Mouse (Mus musculus) cerebellum, adult 2 months (tissue): ENCODE results near the gene Cd70. TPM values are rescaled to one million over a fixed set of nuclear protein-coding genes. Genes with fewer than 3 reads are reported as not detected.
"Not testable (repeated sequence)": the region's sequence is repeated elsewhere in the genome, so short reads cannot be mapped to it uniquely, and the experiment has no call there.

Experiments
- DNase-seq, 2 experiments: peaks; one replicate each; pipeline ENCODE4 v3.0.0; 2021
- H3K27ac ChIP-seq: fragments of 200-500 bp; 2 replicates; pipeline ENCODE4 v1.5.1; 2012; ENCODE audit warnings: low read length, control low read depth, inconsistent platforms; ENCODE audit not compliant: insufficient read depth
- H3K27me3 ChIP-seq: fragments of 200-500 bp; 2 replicates; pipeline ENCODE4 v1.6.1; 2012; ENCODE audit warnings: inconsistent platforms, mild to moderate bottlenecking, low read length, moderate library complexity; ENCODE audit not compliant: control insufficient read depth, insufficient read depth
- H3K4me1 ChIP-seq: fragments of 200-500 bp; 2 replicates; pipeline ENCODE4 v1.6.1; 2011; ENCODE audit warnings: low read length; ENCODE audit not compliant: control insufficient read depth, insufficient read depth
- H3K4me3 ChIP-seq: fragments of 200-500 bp; replicated peaks from 2 replicates; pipeline ENCODE3; 2011; ENCODE audit warnings: mild to moderate bottlenecking, low read depth, low read length, control low read depth; ENCODE audit not compliant: insufficient read depth
- CTCF ChIP-seq: fragments of 200-500 bp; IDR thresholded peaks from 2 replicates; pipeline ENCODE4 v1.5.1; 2011; ENCODE audit warnings: low read depth, mild to moderate bottlenecking, control low read depth, low read length, moderate library complexity, borderline replicate concordance; ENCODE audit not compliant: insufficient read depth
- POLR2A ChIP-seq: fragments of 200-500 bp; IDR thresholded peaks from 2 replicates; pipeline ENCODE4 v1.6.1; 2011; ENCODE audit warnings: low read length, control low read depth, borderline replicate concordance; ENCODE audit not compliant: insufficient read depth
- WGBS: fragments of 180-500 bp; shearing (Covaris S2); methylation state at CpG from one replicate; pipeline ENCODE4 v1.1.7; 2018; 5-methylcytosine and 5-hydroxymethylcytosine counted together
- polyA plus RNA-seq: library from polyadenylated mRNA; depleted of rRNA; stranded (reverse); fragments of >200 nt; gene quantifications from 2 replicates; pipeline ENCODE4 v1.2.3, GENCODE M21; 2012

Gene Cd70
- polyA plus RNA-seq, 1 experiment: 12.5 TPM

DNA sequence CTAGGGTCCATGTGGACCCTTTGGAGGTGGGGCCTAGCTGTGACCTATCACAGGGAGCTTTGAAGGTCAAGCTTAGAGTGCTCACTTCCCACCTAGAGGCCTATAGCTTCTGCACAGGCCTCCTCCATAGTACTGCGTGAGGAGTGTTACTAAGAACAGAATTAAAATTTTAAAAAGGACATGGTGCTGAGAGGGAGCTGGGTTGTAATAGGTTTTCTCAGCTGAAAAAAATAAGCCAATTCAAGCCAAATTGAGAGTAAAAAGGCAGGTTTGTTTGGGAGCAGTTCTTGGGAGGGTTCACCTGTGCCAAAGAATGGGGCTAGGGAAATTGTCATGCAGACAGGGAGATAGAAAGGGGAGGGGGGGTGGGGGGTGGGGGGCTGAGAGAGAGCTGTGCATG, 4.5 kb downstream of the Cd70 start:
- H3K4me1 ChIP-seq: no peaks in the 10 kb centered on the region
- WGBS: 90% methylated on average over 1 of the region's 1 CpGs
- no peak overlapping the region for H3K27ac ChIP-seq
- no peak for DNase-seq
- TF ChIP-seq POLR2A (no peak), CTCF (no peak)
- H3K27me3 ChIP-seq: no peaks in the 10 kb centered on the region
- no peak overlapping the region for H3K4me3 ChIP-seq

DNA sequence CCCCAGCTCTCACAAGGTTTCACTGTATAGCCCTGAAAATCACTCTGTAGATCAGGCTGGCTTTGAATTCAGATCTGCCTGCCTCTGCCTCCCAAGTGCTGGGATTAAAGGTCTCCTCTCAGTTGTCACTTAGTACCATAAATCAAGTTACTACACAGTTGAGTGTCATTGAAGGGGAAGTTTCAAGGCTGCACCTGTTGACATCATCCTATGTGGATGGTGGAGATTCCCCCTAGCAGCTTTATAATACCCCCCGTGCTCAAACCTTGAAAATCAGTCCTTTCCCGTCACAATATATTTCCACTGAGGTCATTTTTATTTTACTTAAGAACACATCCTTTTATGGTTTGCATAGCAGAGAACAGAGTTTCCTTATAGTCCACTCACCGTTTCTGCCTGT, 5.9 kb downstream of the Cd70 start:
- no peak for DNase-seq
- 86% methylated on average over 3 of the region's 3 CpGs for WGBS
- TF ChIP-seq CTCF (no peak), POLR2A (no peak)
- H3K27ac ChIP-seq: no peak overlapping the region
- no peaks in the 10 kb centered on the region for H3K4me1 ChIP-seq
- H3K27me3 ChIP-seq: no peaks in the 10 kb centered on the region
- no peak overlapping the region for H3K4me3 ChIP-seq

DNA sequence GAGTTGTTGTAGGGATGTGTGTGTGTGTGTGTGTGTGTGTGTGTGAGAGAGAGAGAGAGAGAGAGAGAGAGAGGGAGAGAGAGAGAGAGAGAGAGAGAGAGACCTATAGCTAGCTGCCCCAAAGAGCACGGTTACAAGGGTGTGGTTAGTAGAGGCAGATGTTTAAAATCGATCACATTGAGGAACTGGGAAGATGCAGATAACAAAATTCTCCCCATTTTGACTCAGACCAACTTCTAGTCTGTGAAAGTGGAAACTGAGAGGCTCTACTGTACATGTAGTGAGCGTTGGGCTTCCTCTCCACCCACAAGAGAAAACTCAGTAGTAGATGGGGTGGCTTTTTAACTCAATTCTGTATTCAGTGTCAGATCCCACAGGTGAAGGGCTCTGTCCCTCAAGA, 9.9 kb downstream of the Cd70 start:
- Histone ChIP-seq H3K4me3 (no peak overlapping the region), H3K4me1 (no peaks in the 10 kb centered on the region), H3K27ac (no peak overlapping the region), H3K27me3 (no peaks in the 10 kb centered on the region)
- TF ChIP-seq POLR2A (no peak), CTCF (no peak)
- 93% methylated on average over 3 of the region's 3 CpGs for WGBS
- DNase-seq: no peak

DNA sequence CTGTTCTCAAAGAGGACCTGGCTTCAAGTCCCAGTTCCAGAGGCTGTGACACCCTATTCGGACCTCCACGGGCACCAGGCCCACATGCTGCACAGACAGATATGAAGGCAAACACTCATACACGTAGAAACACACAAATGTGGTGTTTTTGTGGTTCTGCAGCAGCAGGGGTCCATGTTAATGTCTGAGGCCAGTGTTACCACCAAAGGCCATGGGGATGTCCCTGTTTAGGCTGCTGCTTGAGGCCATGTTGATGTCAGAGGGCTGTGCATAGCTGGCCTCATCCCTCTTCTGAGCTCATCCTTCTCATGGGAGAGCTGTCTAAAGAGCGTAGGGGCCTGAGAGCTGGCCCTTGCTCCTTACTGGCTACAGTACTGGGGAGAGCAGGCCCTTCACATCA, 10.9 kb downstream of the Cd70 start:
- Histone ChIP-seq H3K4me3 (no peak overlapping the region), H3K4me1 (no peaks in the 10 kb centered on the region), H3K27me3 (no peaks in the 10 kb centered on the region), H3K27ac (no peak overlapping the region)
- no peak for TF ChIP-seq CTCF
- TF ChIP-seq POLR2A: no peak
- WGBS: 88% methylated on average over 4 of the region's 4 CpGs
- DNase-seq: no peak

DNA sequence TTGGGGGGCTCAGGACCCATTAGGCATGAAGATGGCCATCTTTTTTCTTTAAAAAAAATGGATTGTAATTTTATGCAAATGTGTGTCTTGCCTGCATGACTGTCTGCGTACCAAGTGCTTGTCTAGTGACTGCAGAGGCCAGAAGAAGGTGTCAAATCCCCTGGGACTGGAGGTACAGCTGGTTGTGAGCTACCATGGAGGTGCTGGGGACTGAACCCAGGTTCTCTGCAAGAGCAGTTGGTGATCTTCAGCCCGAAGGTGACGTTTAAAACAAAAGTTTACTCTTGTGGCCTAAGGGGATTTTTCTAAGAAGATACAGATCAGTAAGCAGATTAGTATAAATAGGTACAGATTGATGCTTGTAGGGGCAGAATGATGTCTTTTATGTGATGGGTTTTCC, 13.9 kb downstream of the Cd70 start:
- Histone ChIP-seq H3K4me1 (no peaks in the 10 kb centered on the region), H3K27ac (no peak overlapping the region), H3K4me3 (no peak overlapping the region), H3K27me3 (no peaks in the 10 kb centered on the region)
- TF ChIP-seq POLR2A (no peak), CTCF (no peak)
- no peak for DNase-seq
- WGBS: 83% methylated on average over 3 of the region's 3 CpGs

DNA sequence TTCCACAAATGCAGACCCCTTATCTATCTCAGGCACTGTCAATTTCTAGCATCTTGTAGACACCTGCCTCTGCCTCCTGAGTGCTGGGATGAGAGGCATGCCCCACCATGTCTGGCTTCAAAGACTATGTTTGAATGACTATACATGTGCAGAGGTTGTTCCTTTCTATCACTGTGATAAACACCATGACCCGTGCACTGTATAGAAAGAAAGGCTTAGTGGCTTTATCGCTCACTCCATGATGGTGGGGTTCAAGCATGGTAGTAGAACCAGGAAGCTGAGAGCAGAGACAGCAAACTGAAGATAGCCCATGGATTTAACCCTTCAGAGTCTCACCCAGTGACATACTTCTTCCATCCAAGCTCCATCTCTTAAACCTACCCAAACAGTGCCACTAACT, 14.9 kb downstream of the Cd70 start:
- TF ChIP-seq CTCF: no peak
- TF ChIP-seq POLR2A: no peak
- no peak for DNase-seq
- H3K4me1 ChIP-seq: no peaks in the 10 kb centered on the region
- no peak overlapping the region for H3K4me3 ChIP-seq
- H3K27me3 ChIP-seq: no peaks in the 10 kb centered on the region
- H3K27ac ChIP-seq: no peak overlapping the region
- 88% methylated on average over 2 of the region's 2 CpGs for WGBS

DNA sequence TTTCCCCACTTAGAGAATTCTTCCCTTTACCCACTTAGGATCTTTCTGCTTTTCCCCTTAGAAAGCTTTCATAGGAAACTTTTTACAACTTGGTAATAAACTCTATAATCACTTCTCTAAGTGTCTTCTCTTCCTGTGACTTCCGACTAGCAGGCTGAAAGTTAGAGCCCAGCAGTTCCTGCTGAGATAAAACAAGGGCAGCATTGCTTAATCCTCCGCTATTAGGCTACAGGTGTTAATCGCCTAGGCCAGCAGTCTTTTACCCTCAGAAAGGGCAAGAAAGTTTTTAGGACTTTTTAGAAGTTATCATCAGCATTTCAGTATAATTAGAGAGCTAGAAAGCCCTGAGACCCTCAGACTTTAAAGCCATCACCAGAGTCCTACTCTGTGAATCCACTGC, 15.6 kb downstream of the Cd70 start:
- 30% methylated on average over 3 of the region's 3 CpGs for WGBS
- not testable (repeated sequence) for H3K27me3 ChIP-seq, H3K4me1 ChIP-seq, H3K4me3 ChIP-seq, H3K27ac ChIP-seq, DNase-seq

DNA sequence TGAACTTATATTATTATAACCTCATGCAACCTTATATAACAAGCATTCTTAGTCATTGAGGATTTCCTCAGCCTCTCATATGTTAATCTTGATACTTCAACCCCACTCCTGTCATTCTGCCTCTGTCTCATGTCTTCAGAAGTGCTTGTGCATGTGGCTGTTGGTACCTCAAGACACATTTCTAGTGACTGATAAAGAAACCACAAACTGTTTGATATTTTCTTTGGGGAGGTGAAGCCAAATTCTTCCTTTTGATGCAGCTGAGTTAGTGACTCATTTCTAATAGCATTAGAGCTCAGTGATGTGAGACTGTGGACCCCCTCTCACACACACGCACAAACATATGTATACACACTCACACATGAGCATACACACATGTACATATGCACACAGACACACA, 17.8 kb downstream of the Cd70 start:
- no peak overlapping the region for H3K27ac ChIP-seq
- H3K4me3 ChIP-seq: no peak overlapping the region
- TF ChIP-seq CTCF: no peak
- TF ChIP-seq POLR2A: no peak
- no peaks in the 10 kb centered on the region for H3K4me1 ChIP-seq
- WGBS: 84% methylated on average over 1 of the region's 1 CpGs
- no peaks in the 10 kb centered on the region for H3K27me3 ChIP-seq
- DNase-seq: no peak
